Mouse (Mus musculus): ENCODE measurements around the gene E2f8. TPM values are rescaled to one million over a fixed set of nuclear protein-coding genes. Genes with fewer than 3 reads are reported as not detected.

E2f8 gene
- polyA plus RNA-seq, 1 experiment from 2014 or later = 6.0 TPM

- no peak overlapping the region for H3K27ac ChIP-seq
- H3K79me2 ChIP-seq (ENCODE audit: inconsistent target) = no peaks in the 10 kb centered on the region
- no peak overlapping the region for H3K4me3 ChIP-seq (ENCODE audit: inconsistent target)
- no peaks in the 10 kb centered on the region for H3K36me3 ChIP-seq (ENCODE audit: inconsistent target)
- 89% methylated on average over 4 of the region's 4 CpGs for WGBS (ENCODE audit: missing documents)
Observed at GRCm38 (mm10) chr7:48834371-48834970, 46.9 kb downstream of the E2f8 start.

- WGBS (ENCODE audit: missing documents) = 45% methylated on average over 1 of the region's 1 CpGs
- H3K4me3 ChIP-seq (ENCODE audit: inconsistent target) = no peak overlapping the region
- peaks cover 2% of the 10 kb centered on the region; the same call in 1 of the 2 replicates for H3K36me3 ChIP-seq (ENCODE audit: inconsistent target)
- no peak overlapping the region for H3K27ac ChIP-seq
- H3K79me2 ChIP-seq (ENCODE audit: inconsistent target) = no peaks in the 10 kb centered on the region
Observed at GRCm38 (mm10) chr7:48832735-48833134, 48.7 kb downstream of the E2f8 start.

- H3K27ac ChIP-seq = no peak overlapping the region
- H3K36me3 ChIP-seq (ENCODE audit: inconsistent target) = peaks cover 23% of the 10 kb centered on the region
- H3K79me2 ChIP-seq (ENCODE audit: inconsistent target) = no peaks in the 10 kb centered on the region
- 100% methylated on average over 2 of the region's 2 CpGs for WGBS (ENCODE audit: missing documents)
- no peak overlapping the region for H3K4me3 ChIP-seq (ENCODE audit: inconsistent target)
Observed at GRCm38 (mm10) chr7:48830395-48830794, 51.0 kb downstream of the E2f8 start.

- 96% methylated on average over 5 of the region's 5 CpGs for WGBS (ENCODE audit: missing documents)
- H3K36me3 ChIP-seq (ENCODE audit: inconsistent target) = peaks cover 34% of the 10 kb centered on the region
- H3K4me3 ChIP-seq (ENCODE audit: inconsistent target) = no peak overlapping the region
- H3K27ac ChIP-seq = no peak overlapping the region
- no peaks in the 10 kb centered on the region for H3K79me2 ChIP-seq (ENCODE audit: inconsistent target)
Observed at GRCm38 (mm10) chr7:48829177-48829910, 52.1 kb downstream of the E2f8 start.

- no peaks in the 10 kb centered on the region for H3K79me2 ChIP-seq (ENCODE audit: inconsistent target)
- 97% methylated on average over 6 of the region's 6 CpGs for WGBS (ENCODE audit: missing documents)
- no peak overlapping the region for H3K27ac ChIP-seq
- H3K4me3 ChIP-seq (ENCODE audit: inconsistent target) = no peak overlapping the region
- H3K36me3 ChIP-seq (ENCODE audit: inconsistent target) = peaks cover 68% of the 10 kb centered on the region
Observed at GRCm38 (mm10) chr7:48825170-48825569, 56.2 kb downstream of the E2f8 start.

- Histone ChIP-seq H3K4me3 (ENCODE audit: inconsistent target) (no peak overlapping the region), H3K27ac (no peak overlapping the region), H3K79me2 (ENCODE audit: inconsistent target) (no peaks in the 10 kb centered on the region), H3K36me3 (ENCODE audit: inconsistent target) (peaks cover 72% of the 10 kb centered on the region)
- 100% methylated on average over 1 of the region's 1 CpGs for WGBS (ENCODE audit: missing documents)
Observed at GRCm38 (mm10) chr7:48824671-48825070, 56.7 kb downstream of the E2f8 start.

- Histone ChIP-seq H3K4me3 (ENCODE audit: inconsistent target) (no peak overlapping the region), H3K27ac (no peak overlapping the region), H3K79me2 (ENCODE audit: inconsistent target) (no peaks in the 10 kb centered on the region), H3K36me3 (ENCODE audit: inconsistent target) (peaks cover 80% of the 10 kb centered on the region)
- 100% methylated on average over 3 of the region's 3 CpGs for WGBS (ENCODE audit: missing documents)
Observed at GRCm38 (mm10) chr7:48823621-48824020, 57.8 kb downstream of the E2f8 start.

GRCm38 (mm10) chr7:48821654-48822053 lies 59.7 kb downstream of the E2f8 start:
- H3K4me3 ChIP-seq (ENCODE audit: inconsistent target) = no peak overlapping the region
- H3K79me2 ChIP-seq (ENCODE audit: inconsistent target) = no peaks in the 10 kb centered on the region
- WGBS (ENCODE audit: missing documents) = 95% methylated on average over 5 of the region's 5 CpGs
- peaks cover 85% of the 10 kb centered on the region for H3K36me3 ChIP-seq (ENCODE audit: inconsistent target)
- H3K27ac ChIP-seq = no peak overlapping the region

Other genes with a start within 250 kb of the E2f8 start
- gene Mrgprb3, start 237.8 kb downstream of the E2f8 start, polyA plus RNA-seq (2018) = not detected in 3 replicates
- gene Zdhhc13, start 92.6 kb downstream of the E2f8 start, polyA plus RNA-seq (2018) = 14.7 to 19.5 TPM (median 14.9 TPM) in 3 replicates
- not detected in 3 replicates for gene Csrp3, start 33.6 kb downstream of the E2f8 start, polyA plus RNA-seq (2018)
- 10.6 to 21.1 TPM (median 19.2 TPM) in 3 replicates for gene Nav2, start 27.1 kb upstream of the E2f8 start, polyA plus RNA-seq (2018)

Measured in macrophage (primary cell).